Mouse (Mus musculus): ENCODE data around the gene Cacna1d.

GRCm38 (mm10) chr14:30175362-30175761 lies 315.9 kb downstream of the Cacna1d start:
- TF ChIP-seq MAX (IDR thresholded peaks at IDR 0.05) (no peak), CTCF (IDR thresholded peaks at IDR 0.05; ENCODE audit: control insufficient read depth, insufficient read depth, insufficient read length) (no peak), USF1 (IDR thresholded peaks at IDR 0.05; ENCODE audit: low read depth) (no peak)
